Mouse (Mus musculus) olfactory bulb, adult 2 months (tissue): ENCODE results near the gene Zbtb38.

ENCODE experiments used
- CTCF ChIP-seq: fragments of 200-500 bp; IDR thresholded peaks from 2 replicates; pipeline ENCODE4 v1.5.1; 2012; ENCODE audit warnings: low read depth, mild to moderate bottlenecking, low read length, moderate library complexity; ENCODE audit not compliant: insufficient read depth
- POLR2A ChIP-seq: fragments of 200-500 bp; IDR thresholded peaks from 2 replicates; pipeline ENCODE4 v1.6.1; 2012; ENCODE audit warnings: mild to moderate bottlenecking, low read depth, low read length, moderate library complexity; ENCODE audit not compliant: insufficient read depth

DNA sequence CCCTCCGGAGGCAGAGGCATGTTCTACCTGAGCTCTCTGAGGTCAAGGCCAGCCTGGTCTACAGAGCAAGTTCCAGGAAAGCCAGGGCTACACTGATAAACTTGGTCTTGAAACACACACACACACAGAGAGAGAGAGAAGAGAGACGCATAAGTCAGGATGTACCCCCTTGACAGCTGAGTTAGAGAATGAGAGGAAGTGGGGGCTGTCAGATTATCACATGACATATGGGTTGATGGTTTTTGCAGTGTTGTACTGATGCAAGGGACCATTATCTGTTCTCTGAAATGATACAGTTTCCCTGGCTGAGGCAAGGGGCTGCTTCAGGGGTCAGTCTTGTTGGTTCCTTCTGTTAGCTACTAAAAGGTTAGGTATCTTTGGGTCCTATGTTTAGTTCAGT is 7.7 kb downstream of the Zbtb38 start:
- TF ChIP-seq CTCF = no peak
- TF ChIP-seq POLR2A = no peak
